Mouse (Mus musculus) stomach, adult 2 months (tissue): Measurements from ENCODE around the gene Myo5a. TPM values are rescaled to one million over a fixed set of nuclear protein-coding genes. Genes with fewer than 3 reads are reported as not detected.

ENCODE experiments used
- polyA plus RNA-seq: library from polyadenylated mRNA; depleted of rRNA; stranded (reverse); fragments of >200 nt; gene quantifications from 2 replicates; pipeline ENCODE4 v1.2.3, GENCODE M21; 2012; rRNA removed

Gene Myo5a
- 0.47 and 0.84 TPM in 2 replicates for polyA plus RNA-seq

GRCm38 (mm10) chr9:75070457-75071028 lies at the start of gene Myo5a:
TSS of gene Myo5a (plus strand) at chr9:75071015.

GRCm38 (mm10) chr9:75037451-75038356 lies 33.1 kb upstream of the Myo5a start, which contains the start of gene Arpp19:
TSS of gene Arpp19 (plus strand) at chr9:75037614.

GRCm38 (mm10) chr9:75231841-75232746 lies 161.3 kb downstream of the Myo5a start, which contains the start of gene Myo5c:
TSS of gene Myo5c (plus strand) at chr9:75232020.

Other genes starting within 250 kb of the Myo5a start
- not detected in 2 replicates for gene Onecut1, start 209.1 kb upstream of the Myo5a start, polyA plus RNA-seq
- 1.00 and 3.0 TPM in 2 replicates for gene Fam214a, start 118.1 kb upstream of the Myo5a start, polyA plus RNA-seq
- 1.6 and 1.9 TPM in 2 replicates for gene Arpp19, start 33.4 kb upstream of the Myo5a start, polyA plus RNA-seq
- gene Myo5c, start 161.0 kb downstream of the Myo5a start, polyA plus RNA-seq, result 21.1 and 30.0 TPM in 2 replicates
- gene Gnb5, start 235.3 kb downstream of the Myo5a start, polyA plus RNA-seq, result 5.9 and 8.8 TPM in 2 replicates